Mouse (Mus musculus) gonadal fat pad, adult 2 months (tissue): ENCODE data around the gene Sh2d1b2. TPM values are rescaled to one million over a fixed set of nuclear protein-coding genes. Genes with fewer than 3 reads are reported as not detected.

Experiments used
- DNase-seq: peaks from one replicate; pipeline ENCODE4 v3.0.0-alpha.2; 2012; ENCODE audit warnings: low read depth
- polyA plus RNA-seq: library from polyadenylated mRNA; depleted of rRNA; stranded (reverse); fragments of >200 nt; gene quantifications from 2 replicates; pipeline ENCODE4 v1.2.3, GENCODE M21; 2012; rRNA removed

Sh2d1b2 gene
- polyA plus RNA-seq, 1 experiment: not detected

DNA sequence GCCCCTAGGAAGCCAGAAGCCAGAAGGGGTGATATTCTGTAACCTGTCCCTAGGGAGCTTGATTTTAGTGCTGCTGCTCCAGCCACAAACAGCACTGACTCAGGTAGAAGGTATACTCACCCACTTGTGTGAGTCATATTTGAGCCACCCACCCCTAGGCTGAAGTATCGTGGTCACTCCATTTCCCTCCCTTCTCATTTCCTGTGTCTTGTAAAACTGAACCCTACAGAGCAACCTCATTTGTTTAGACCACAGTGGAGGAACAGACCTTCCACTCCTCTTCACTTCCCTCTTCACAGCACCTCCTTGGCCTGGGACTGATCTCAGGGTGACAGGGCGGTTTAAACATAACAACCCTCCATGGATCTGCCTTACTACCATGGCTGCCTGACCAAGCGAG is 44.5 kb downstream of the Sh2d1b2 start, which contains the start of gene Sh2d1b1:
Gene Sh2d1b1, plus strand, starts transcription at position 305 of the 400 bp plus-strand sequence.
- no peak for DNase-seq

GRCm38 (mm10) chr1:170282415-170283129 is 50.0 kb downstream of the Sh2d1b2 start:
- no peak for DNase-seq

DNA sequence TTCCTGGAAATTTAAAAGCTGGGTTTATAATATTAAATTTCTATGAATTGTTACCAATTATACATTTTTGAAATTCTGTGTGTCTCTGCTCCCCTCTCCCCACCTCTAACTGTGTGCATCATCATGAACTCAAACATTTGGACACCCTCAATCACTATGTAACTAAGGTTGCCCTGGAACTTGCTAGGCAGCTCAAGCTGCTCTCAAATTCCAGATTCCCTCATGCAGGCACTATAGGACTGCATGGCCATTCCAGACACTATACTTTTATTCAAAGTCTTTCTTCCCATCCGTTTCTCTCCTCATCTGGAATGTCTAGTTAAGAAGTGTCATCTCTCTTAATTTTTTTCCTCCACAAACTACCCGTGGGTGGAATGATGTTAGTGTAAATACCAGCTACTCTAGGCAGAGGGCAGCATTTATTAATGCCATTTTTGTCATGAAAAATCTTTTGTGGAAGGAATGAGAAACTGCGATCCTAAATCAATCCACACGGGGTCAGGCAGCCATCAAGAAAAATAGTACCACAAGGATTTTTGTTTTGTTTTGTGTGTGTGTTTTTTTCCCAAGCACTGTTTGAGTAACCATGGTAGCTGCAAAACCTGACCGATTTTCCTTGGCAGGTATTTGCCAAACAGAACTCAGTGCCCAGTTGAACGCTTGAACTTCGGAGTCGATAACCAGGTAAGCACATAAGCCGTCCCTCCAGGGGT is 59.8 kb downstream of the Sh2d1b2 start:
- peak; percentile 20 for DNase-seq

- no peak for DNase-seq
These were observed 60.7 kb downstream of the Sh2d1b2 start for GRCm38 (mm10) chr1:170293257-170293656.

DNA sequence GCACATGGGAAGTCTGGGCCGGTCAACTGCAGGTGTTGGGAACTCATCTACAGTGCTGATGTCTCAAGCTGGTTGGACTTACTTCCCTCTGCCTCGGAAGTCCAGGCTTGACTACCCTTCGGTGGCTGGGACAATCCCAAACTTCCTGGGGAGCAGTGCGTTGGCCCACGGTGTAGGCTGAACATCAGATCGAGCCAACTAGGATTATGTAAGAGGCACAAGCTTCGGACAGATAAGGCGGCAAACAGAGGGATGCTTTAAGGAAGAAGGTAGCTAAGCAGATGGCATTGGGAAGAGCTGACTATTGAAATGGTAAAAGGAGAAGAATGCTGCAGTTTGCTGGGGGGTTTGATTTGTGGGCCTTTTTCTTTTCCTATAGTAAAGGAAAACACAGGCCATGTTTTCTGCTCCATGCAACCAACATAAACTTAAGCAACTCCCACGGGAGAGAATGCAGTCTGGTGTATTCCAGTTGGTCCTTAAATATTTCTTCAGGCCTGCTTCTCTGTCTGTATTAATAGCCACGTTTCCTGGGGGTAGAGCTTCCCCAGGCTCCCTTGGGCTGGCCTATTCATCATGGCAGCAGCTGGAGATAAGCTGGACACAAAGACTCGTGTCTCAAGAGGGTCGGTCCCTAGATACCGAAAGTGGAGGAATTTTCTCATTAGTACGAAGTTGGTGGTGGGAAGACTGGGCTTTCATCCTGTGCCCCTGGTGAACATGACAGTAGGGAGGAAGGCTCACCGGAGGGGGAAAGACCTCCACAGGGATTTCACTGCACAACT is 62.4 kb downstream of the Sh2d1b2 start:
- no peak for DNase-seq

DNA sequence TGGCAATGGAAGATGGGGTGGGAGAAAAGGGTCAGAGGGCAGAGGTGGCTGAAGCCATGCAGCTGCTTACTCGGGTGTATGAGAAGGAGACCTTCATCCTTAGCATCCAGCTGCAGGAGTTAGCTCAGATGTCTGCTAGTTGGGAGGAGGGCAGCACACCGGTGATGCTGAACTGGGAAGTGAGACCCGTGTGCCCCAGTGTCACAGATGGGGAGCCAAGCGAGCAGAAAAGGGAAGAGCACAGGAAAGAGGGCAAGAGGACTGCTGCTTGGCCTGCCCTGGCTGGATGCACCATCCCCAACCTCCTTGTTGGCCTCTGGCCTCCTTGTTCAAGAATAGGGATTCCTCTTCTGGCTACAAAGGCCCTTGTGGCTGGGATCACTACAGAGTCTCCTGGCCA is 66.9 kb downstream of the Sh2d1b2 start:
- DNase-seq: no peak

- DNase-seq: no peak
These were observed 69.1 kb downstream of the Sh2d1b2 start for GRCm38 (mm10) chr1:170301686-170302085.

- no peak for DNase-seq
These were observed 69.9 kb downstream of the Sh2d1b2 start for GRCm38 (mm10) chr1:170302456-170302855.

GRCm38 (mm10) chr1:170303103-170303502 is 70.6 kb downstream of the Sh2d1b2 start:
- no peak for DNase-seq

Other genes with a start within 250 kb of the Sh2d1b2 start
- 25.4 and 27.3 TPM in 2 replicates for gene Ddr2, start 122.0 kb upstream of the Sh2d1b2 start, polyA plus RNA-seq
- 32.8 and 33.0 TPM in 2 replicates for gene Uap1, start 57.8 kb upstream of the Sh2d1b2 start, polyA plus RNA-seq
- 16.7 and 17.0 TPM in 2 replicates for gene Uhmk1, start 17.4 kb upstream of the Sh2d1b2 start, polyA plus RNA-seq
- gene Sh2d1b1, start 44.6 kb downstream of the Sh2d1b2 start, polyA plus RNA-seq: 0.23 and 0.39 TPM in 2 replicates
- 5.0 and 6.4 TPM in 2 replicates for gene Gm7694, start 73.6 kb downstream of the Sh2d1b2 start, polyA plus RNA-seq
- gene Spata46, start 76.1 kb downstream of the Sh2d1b2 start, polyA plus RNA-seq: 0.92 and 1.2 TPM in 2 replicates